Mouse (Mus musculus): ENCODE results near the gene Zc3h12a. TPM values are rescaled to one million over a fixed set of nuclear protein-coding genes. Genes with fewer than 3 reads are reported as not detected.

Gene Zc3h12a
- polyA plus RNA-seq, 1 experiment = 27.6 TPM

GRCm38 (mm10) chr4:125147970-125148369 is 20.3 kb upstream of the Zc3h12a start:
- WGBS = 87% methylated on average over 4 of the region's 4 CpGs
- Histone ChIP-seq H3K27me3 (ENCODE audit: control insufficient read depth, insufficient read depth, low read length) (no peaks in the 10 kb centered on the region), H3K4me1 (ENCODE audit: control insufficient read depth, insufficient read depth, insufficient read length) (no peaks in the 10 kb centered on the region), H3K27ac (ENCODE audit: insufficient read depth, low read length) (no peak overlapping the region), H3K4me3 (ENCODE audit: extremely low read depth, insufficient read depth, insufficient read length) (no peak overlapping the region), H3K36me3 (ENCODE audit: control insufficient read depth, insufficient read depth, low read length) (no peaks in the 10 kb centered on the region)
- no peak for DNase-seq (ENCODE audit: low read depth in 1 of 2, low spot score in 2 of 2)
- TF ChIP-seq POLR2A (IDR thresholded peaks at IDR 0.05; ENCODE audit: low read depth, low read length) (no peak), CTCF (IDR thresholded peaks at IDR 0.05; ENCODE audit: extremely low read depth, insufficient read depth, insufficient read length, insufficient replicate concordance) (no peak)

GRCm38 (mm10) chr4:125145213-125145612 is 17.6 kb upstream of the Zc3h12a start:
- Histone ChIP-seq H3K4me1 (ENCODE audit: control insufficient read depth, insufficient read depth, insufficient read length) (no peaks in the 10 kb centered on the region), H3K27ac (ENCODE audit: insufficient read depth, low read length) (no peak overlapping the region), H3K4me3 (ENCODE audit: extremely low read depth, insufficient read depth, insufficient read length) (no peak overlapping the region), H3K36me3 (ENCODE audit: control insufficient read depth, insufficient read depth, low read length) (no peaks in the 10 kb centered on the region), H3K27me3 (ENCODE audit: control insufficient read depth, insufficient read depth, low read length) (no peaks in the 10 kb centered on the region)
- 12% methylated on average over 10 of the region's 10 CpGs for WGBS
- no peak for DNase-seq (ENCODE audit: low read depth in 1 of 2, low spot score in 2 of 2)
- TF ChIP-seq CTCF (IDR thresholded peaks at IDR 0.05; ENCODE audit: extremely low read depth, insufficient read depth, insufficient read length, insufficient replicate concordance) = no peak
- no peak for TF ChIP-seq POLR2A (IDR thresholded peaks at IDR 0.05; ENCODE audit: low read depth, low read length)

- TF ChIP-seq POLR2A (IDR thresholded peaks at IDR 0.05; ENCODE audit: low read depth, low read length) = no peak
- no peak for TF ChIP-seq CTCF (IDR thresholded peaks at IDR 0.05; ENCODE audit: extremely low read depth, insufficient read depth, insufficient read length, insufficient replicate concordance)
- 67% methylated on average over 7 of the region's 7 CpGs for WGBS
- no peak overlapping the region for H3K27ac ChIP-seq (ENCODE audit: insufficient read depth, low read length)
- H3K4me1 ChIP-seq (ENCODE audit: control insufficient read depth, insufficient read depth, insufficient read length) = no peaks in the 10 kb centered on the region
- no peaks in the 10 kb centered on the region for H3K36me3 ChIP-seq (ENCODE audit: control insufficient read depth, insufficient read depth, low read length)
- no peaks in the 10 kb centered on the region for H3K27me3 ChIP-seq (ENCODE audit: control insufficient read depth, insufficient read depth, low read length)
- no peak overlapping the region for H3K4me3 ChIP-seq (ENCODE audit: extremely low read depth, insufficient read depth, insufficient read length)
- no peak for DNase-seq (ENCODE audit: low read depth in 1 of 2, low spot score in 2 of 2)
Observed at GRCm38 (mm10) chr4:125144627-125145026, 17.0 kb upstream of the Zc3h12a start.

GRCm38 (mm10) chr4:125144211-125144610 is 16.6 kb upstream of the Zc3h12a start:
- Histone ChIP-seq H3K27me3 (ENCODE audit: control insufficient read depth, insufficient read depth, low read length) (no peaks in the 10 kb centered on the region), H3K36me3 (ENCODE audit: control insufficient read depth, insufficient read depth, low read length) (no peaks in the 10 kb centered on the region), H3K4me1 (ENCODE audit: control insufficient read depth, insufficient read depth, insufficient read length) (no peaks in the 10 kb centered on the region), H3K4me3 (ENCODE audit: extremely low read depth, insufficient read depth, insufficient read length) (no peak overlapping the region), H3K27ac (ENCODE audit: insufficient read depth, low read length) (no peak overlapping the region)
- TF ChIP-seq CTCF (IDR thresholded peaks at IDR 0.05; ENCODE audit: extremely low read depth, insufficient read depth, insufficient read length, insufficient replicate concordance) (no peak), POLR2A (IDR thresholded peaks at IDR 0.05; ENCODE audit: low read depth, low read length) (no peak)
- WGBS = 55% methylated on average over 5 of the region's 5 CpGs
- DNase-seq (ENCODE audit: low read depth in 1 of 2, low spot score in 2 of 2) = no peak

- no peaks in the 10 kb centered on the region for H3K27me3 ChIP-seq (ENCODE audit: control insufficient read depth, insufficient read depth, low read length)
- no peak overlapping the region for H3K27ac ChIP-seq (ENCODE audit: insufficient read depth, low read length)
- no peaks in the 10 kb centered on the region; the same call in 1 of the 2 replicates for H3K4me1 ChIP-seq (ENCODE audit: control insufficient read depth, insufficient read depth, insufficient read length)
- DNase-seq (ENCODE audit: low read depth in 1 of 2, low spot score in 2 of 2) = no peak
- TF ChIP-seq POLR2A (IDR thresholded peaks at IDR 0.05; ENCODE audit: low read depth, low read length) (no peak), CTCF (IDR thresholded peaks at IDR 0.05; ENCODE audit: extremely low read depth, insufficient read depth, insufficient read length, insufficient replicate concordance) (no peak)
- 64% methylated on average over 7 of the region's 7 CpGs for WGBS
- H3K36me3 ChIP-seq (ENCODE audit: control insufficient read depth, insufficient read depth, low read length) = no peaks in the 10 kb centered on the region
- no peak overlapping the region for H3K4me3 ChIP-seq (ENCODE audit: extremely low read depth, insufficient read depth, insufficient read length)
Observed at GRCm38 (mm10) chr4:125138321-125138720, 10.7 kb upstream of the Zc3h12a start.

GRCm38 (mm10) chr4:125136303-125136888 is 8.8 kb upstream of the Zc3h12a start:
- Histone ChIP-seq H3K4me3 (ENCODE audit: extremely low read depth, insufficient read depth, insufficient read length) (no peak overlapping the region), H3K4me1 (ENCODE audit: control insufficient read depth, insufficient read depth, insufficient read length) (no peaks in the 10 kb centered on the region; the same call in 1 of the 2 replicates), H3K36me3 (ENCODE audit: control insufficient read depth, insufficient read depth, low read length) (no peaks in the 10 kb centered on the region), H3K27ac (ENCODE audit: insufficient read depth, low read length) (no peak overlapping the region), H3K27me3 (ENCODE audit: control insufficient read depth, insufficient read depth, low read length) (no peaks in the 10 kb centered on the region)
- 92% methylated on average over 12 of the region's 12 CpGs for WGBS
- TF ChIP-seq CTCF (IDR thresholded peaks at IDR 0.05; ENCODE audit: extremely low read depth, insufficient read depth, insufficient read length, insufficient replicate concordance) (no peak), POLR2A (IDR thresholded peaks at IDR 0.05; ENCODE audit: low read depth, low read length) (no peak)
- no peak for DNase-seq (ENCODE audit: low read depth in 1 of 2, low spot score in 2 of 2)

GRCm38 (mm10) chr4:125135076-125135855 is 7.6 kb upstream of the Zc3h12a start:
- Histone ChIP-seq H3K4me1 (ENCODE audit: control insufficient read depth, insufficient read depth, insufficient read length) (no peaks in the 10 kb centered on the region; the same call in 1 of the 2 replicates), H3K36me3 (ENCODE audit: control insufficient read depth, insufficient read depth, low read length) (no peaks in the 10 kb centered on the region), H3K27ac (ENCODE audit: insufficient read depth, low read length) (no peak overlapping the region), H3K27me3 (ENCODE audit: control insufficient read depth, insufficient read depth, low read length) (no peaks in the 10 kb centered on the region), H3K4me3 (ENCODE audit: extremely low read depth, insufficient read depth, insufficient read length) (no peak overlapping the region)
- DNase-seq (ENCODE audit: low read depth in 1 of 2, low spot score in 2 of 2) = no peak
- 88% methylated on average over 10 of the region's 10 CpGs for WGBS
- TF ChIP-seq POLR2A (IDR thresholded peaks at IDR 0.05; ENCODE audit: low read depth, low read length) = no peak
- TF ChIP-seq CTCF (IDR thresholded peaks at IDR 0.05; ENCODE audit: extremely low read depth, insufficient read depth, insufficient read length, insufficient replicate concordance) = no peak

Data from spleen, adult 2 months (tissue).